Mouse (Mus musculus) layer of hippocampus, adult 11-12 months (tissue): Measurements from ENCODE around the gene Engase.

Experiments
- DNase-seq: peaks from one replicate; pipeline ENCODE4 v3.0.0; 2022; ENCODE audit warnings: low spot score

The Engase gene

DNA sequence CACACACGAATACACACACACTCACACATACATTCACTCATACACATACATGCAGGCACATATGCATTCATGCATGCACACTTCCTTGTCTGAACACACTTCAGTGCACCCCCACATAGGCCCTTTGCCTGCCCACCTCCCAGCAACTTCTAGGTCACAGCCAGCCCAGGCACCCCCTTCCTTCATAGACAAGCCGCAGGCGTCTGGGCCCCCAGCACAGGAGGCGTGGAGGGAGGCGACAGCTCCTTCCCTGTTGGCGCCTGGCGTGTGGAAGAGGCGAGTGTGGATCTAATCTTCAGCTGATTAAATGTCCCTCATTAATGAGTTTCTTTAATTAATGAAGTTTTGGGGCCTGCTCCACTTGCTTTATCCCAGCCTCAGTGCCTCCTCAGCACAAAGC, 53.7 kb downstream of the Engase start:
- no peak for DNase-seq

DNA sequence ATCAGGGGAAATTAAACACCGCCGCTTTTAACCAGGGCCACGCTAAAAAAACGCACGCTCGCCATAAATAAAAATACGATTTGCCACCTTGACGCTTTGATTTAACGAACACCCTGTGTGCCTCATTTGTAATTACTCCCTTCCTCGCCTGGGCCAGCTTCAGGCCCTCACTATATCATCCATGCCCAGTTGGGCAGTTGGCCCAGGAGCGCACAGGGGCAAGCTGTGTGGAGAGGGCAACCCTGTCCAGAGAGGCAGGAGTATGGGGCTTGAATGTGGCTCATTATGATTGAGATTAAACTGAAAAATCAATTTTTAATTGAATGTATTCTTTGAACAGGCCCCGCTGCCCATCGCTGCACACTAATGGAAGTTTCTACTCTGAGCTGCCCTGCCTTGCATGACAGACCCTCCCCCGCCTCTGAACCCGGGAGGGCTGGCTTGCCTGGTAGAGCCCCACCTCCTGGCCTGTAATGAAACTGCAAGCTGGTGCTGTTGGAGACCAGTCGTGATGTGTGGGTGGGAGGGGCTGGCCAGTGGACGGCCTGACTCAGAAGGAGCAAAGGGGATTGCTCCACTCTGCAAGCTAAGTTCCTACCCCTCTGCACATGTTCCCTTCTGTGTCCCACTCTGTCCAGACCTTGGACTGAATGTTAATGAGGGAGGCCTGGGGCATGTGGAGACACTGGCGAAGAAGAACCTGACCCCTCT, 57.9 kb downstream of the Engase start:
- peak; percentile 32 for DNase-seq

GRCm38 (mm10) chr11:118538008-118538407, 61.4 kb downstream of the Engase start:
- no peak for DNase-seq
